ENCODE assay signal across 9 mouse cellular contexts in genomic region chr13:102334131-102334534, GRCm38 (mm10).
DNase-seq lines count a peak whose midpoint lies in the region; ATAC-seq and TF ChIP-seq lines count a peak whose summit lies in the region.
"Had no signal": no experiment of that assay in that cellular context is flagged by ENCODE, and none has a peak within 500 bp of the region (broad histone marks: within the 10 kb centered on the region; RNA-seq: fewer than 3 reads in every experiment).

No protein-coding gene starts in this region.

- 0 out of 2 replicates have a peak overlapping the region, but pooled peaks have one; percentile 6 for H3K4me2 ChIP-seq in kidney, embryonic 16.5 days (replicated peaks; ENCODE audit: low read depth, low read length)
- H3K4me2 ChIP-seq in intestine, embryonic 15.5 days (replicated peaks), result peak overlapping the region; percentile 15; the same call in 1 of the 2 replicates

- H3K27me3 ChIP-seq in kidney, embryonic 16.5 days (ENCODE audit: insufficient read depth, low read length), result no peaks in the 10 kb centered on the region
- H3K27me3 ChIP-seq in intestine, embryonic 15.5 days (replicated peaks), result no peaks in the 10 kb centered on the region

- TF ChIP-seq CTCF in brain, embryonic 14.5 days (IDR thresholded peaks at IDR 0.05; ENCODE audit: borderline replicate concordance, extremely low read depth, insufficient read depth, insufficient read length), result no peak

- no peak for ATAC-seq in kidney, embryonic 16.5 days (ENCODE audit: low FRiP score, low TSS enrichment)
- ATAC-seq in intestine, embryonic 15.5 days, result peak; percentile 65
- peak; percentile 46; the same call in 1 of the 2 replicates for ATAC-seq in megakaryocyte progenitor cell, adult 5-6 weeks (replicated peaks; ENCODE audit: poor library complexity)

- DNase-seq in kidney, adult 18-20 months, result no peak
- DNase-seq in brain, embryonic 14.5 days (ENCODE audit: low read depth), result peak; percentile 79
- peak; percentile 34 to 37 for DNase-seq in frontal cortex, postnatal 10 days (ENCODE audit: low spot score in 2 of 2)
- no peak for DNase-seq in spleen, adult 12 weeks (ENCODE audit: low spot score)
- no peak for DNase-seq in urinary bladder, adult 18-20 months (ENCODE audit: low spot score in 2 of 2)

- no peaks in the 10 kb centered on the region for H3K36me3 ChIP-seq in kidney, embryonic 16.5 days (ENCODE audit: insufficient read depth, low read length)
- no peaks in the 10 kb centered on the region for H3K36me3 ChIP-seq in intestine, embryonic 15.5 days
- H3K36me3 ChIP-seq: G1E had no signal

- TF ChIP-seq POLR2A in brain, embryonic 14.5 days (IDR thresholded peaks at IDR 0.05; ENCODE audit: borderline replicate concordance, extremely low read depth, insufficient read depth, insufficient read length, poor library complexity, severe bottlenecking), result no peak

- H3K4me1 ChIP-seq in kidney, embryonic 16.5 days (ENCODE audit: insufficient read depth, low read length), result peaks cover 7% of the 10 kb centered on the region; the same call in 1 of the 2 replicates
- H3K4me1 ChIP-seq in intestine, embryonic 15.5 days (replicated peaks), result no peaks in the 10 kb centered on the region; the same call in 1 of the 2 replicates

- no peak overlapping the region for H3K27ac ChIP-seq in kidney, embryonic 16.5 days (ENCODE audit: low read length)
- H3K27ac ChIP-seq in intestine, embryonic 15.5 days, result no peak overlapping the region

- H3K9me3 ChIP-seq in kidney, embryonic 16.5 days (ENCODE audit: low read length), result peaks cover 5% of the 10 kb centered on the region; the same call in 1 of the 2 replicates
- H3K9me3 ChIP-seq in intestine, embryonic 15.5 days, result no peaks in the 10 kb centered on the region
- H3K9me3 ChIP-seq: G1E had no signal

- no peak overlapping the region for H3K9ac ChIP-seq in kidney, embryonic 16.5 days (replicated peaks; ENCODE audit: low read length)
- no peak overlapping the region for H3K9ac ChIP-seq in intestine, embryonic 15.5 days

- 28% methylated on average over 13 of the region's 13 CpGs for whole genome bisulfite sequencing in kidney, embryonic 16.5 days
- 35% methylated on average over 13 of the region's 13 CpGs for WGBS in intestine, embryonic 15.5 days

- no peak overlapping the region for H3K4me3 ChIP-seq in kidney, embryonic 16.5 days (ENCODE audit: low read length)
- H3K4me3 ChIP-seq in intestine, embryonic 15.5 days (replicated peaks), result no peak overlapping the region

Comparison
In these comparisons a context has a peak if more than half of its experiments do, and no peak if none do; other contexts are left out.
1. DNase-seq: peak in brain, embryonic 14.5 days (single experiment) and frontal cortex, postnatal 10 days (2 of 2); none in kidney, adult 18-20 months (single experiment), spleen, adult 12 weeks (single experiment) and urinary bladder, adult 18-20 months (0 of 2).